ENCODE assay signal across 8 mouse cellular contexts in the genomic region with DNA sequence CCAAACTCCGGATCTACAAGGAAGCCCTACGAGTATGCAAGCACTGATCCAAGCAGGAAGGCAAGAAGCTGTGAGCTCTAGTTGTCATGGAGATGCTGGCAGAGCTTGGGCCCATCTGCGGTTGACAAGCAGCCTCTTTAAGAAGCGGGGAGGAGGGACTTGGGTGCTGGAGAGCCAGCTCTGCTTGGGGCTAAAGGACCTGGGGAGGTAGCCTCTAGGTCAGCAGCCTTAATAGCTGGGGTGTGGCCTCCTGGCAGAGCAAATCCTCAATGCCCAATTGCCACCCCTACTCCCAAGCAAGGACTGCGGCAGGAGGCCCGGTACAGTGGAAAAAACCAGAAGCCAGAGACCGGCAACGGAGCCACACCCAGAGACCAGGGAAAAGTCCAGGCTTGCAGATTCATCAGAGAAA. TPM values are rescaled to one million over a fixed set of nuclear protein-coding genes. Genes with fewer than 3 reads are reported as not detected.
DNase-seq lines count a peak whose midpoint lies in the region; ATAC-seq and TF ChIP-seq lines count a peak whose summit lies in the region.

No protein-coding gene starts in this region.

- no peak overlapping the region for H3K4me3 ChIP-seq in spleen, adult 2 months (ENCODE audit: extremely low read depth, insufficient read depth, insufficient read length)
- no peak overlapping the region for H3K4me3 ChIP-seq in embryonic facial prominence, embryonic 11.5 days (ENCODE audit: low read depth, low read length)
- H3K4me3 ChIP-seq in limb, embryonic 10.5 days, result no peak overlapping the region; the same call in 1 of the 2 replicates
- no peak overlapping the region for H3K4me3 ChIP-seq in midbrain, embryonic 11.5 days (ENCODE audit: low read depth, low read length)
- no peak overlapping the region for H3K4me3 ChIP-seq in stomach, embryonic 14.5 days (ENCODE audit: low read depth, low read length)

- 10% methylated on average over 8 of the region's 8 CpGs for WGBS in spleen, adult 2 months
- WGBS in embryonic facial prominence, embryonic 11.5 days, result 9% methylated on average over 8 of the region's 8 CpGs
- WGBS in limb, embryonic 10.5 days, result 5% methylated on average over 8 of the region's 8 CpGs
- WGBS in midbrain, embryonic 11.5 days, result 6% methylated on average over 8 of the region's 8 CpGs
- WGBS in stomach, embryonic 14.5 days, result 6% methylated on average over 8 of the region's 8 CpGs

- H3K9ac ChIP-seq in embryonic facial prominence, embryonic 11.5 days (replicated peaks; ENCODE audit: low read length), result no peak overlapping the region
- no peak overlapping the region for H3K9ac ChIP-seq in midbrain, embryonic 11.5 days (ENCODE audit: low read length)
- H3K9ac ChIP-seq in stomach, embryonic 14.5 days (replicated peaks; ENCODE audit: low read depth, low read length), result no peak overlapping the region

- no peak overlapping the region for H3K4me2 ChIP-seq in embryonic facial prominence, embryonic 11.5 days (ENCODE audit: low read depth, low read length)
- 0 out of 2 replicates have a peak overlapping the region, but pooled peaks have one; percentile 7 for H3K4me2 ChIP-seq in midbrain, embryonic 11.5 days
- H3K4me2 ChIP-seq in stomach, embryonic 14.5 days (replicated peaks; ENCODE audit: low read depth, low read length), result no peak overlapping the region; the same call in 1 of the 2 replicates

- H3K36me3 ChIP-seq in spleen, adult 2 months (ENCODE audit: control insufficient read depth, insufficient read depth, low read length), result no peaks in the 10 kb centered on the region
- H3K36me3 ChIP-seq in embryonic facial prominence, embryonic 11.5 days (replicated peaks; ENCODE audit: control insufficient read depth, insufficient read depth, low read depth, low read length), result no peaks in the 10 kb centered on the region
- H3K36me3 ChIP-seq in limb, embryonic 10.5 days, result no peaks in the 10 kb centered on the region
- H3K36me3 ChIP-seq in midbrain, embryonic 11.5 days (ENCODE audit: control insufficient read depth, insufficient read depth, low read length), result no peaks in the 10 kb centered on the region
- no peaks in the 10 kb centered on the region for H3K36me3 ChIP-seq in stomach, embryonic 14.5 days (ENCODE audit: control insufficient read depth, insufficient read depth, low read length)

- ATAC-seq in embryonic facial prominence, embryonic 11.5 days (replicated peaks; ENCODE audit: insufficient number of reproducible peaks, low FRiP score, low TSS enrichment, low read depth), result no peak
- peak; percentile 20; the same call in 1 of the 2 replicates for ATAC-seq in midbrain, embryonic 11.5 days (ENCODE audit: low FRiP score)
- peak; percentile 54 for ATAC-seq in stomach, embryonic 14.5 days (ENCODE audit: insufficient number of reproducible peaks, insufficient read depth, low FRiP score, low read depth)

- peak overlapping the region; percentile 36; the same call in 1 of the 2 replicates for H3K27ac ChIP-seq in spleen, adult 2 months (ENCODE audit: insufficient read depth, low read length)
- no peak overlapping the region for H3K27ac ChIP-seq in embryonic facial prominence, embryonic 11.5 days (replicated peaks; ENCODE audit: low read depth, low read length)
- H3K27ac ChIP-seq in limb, embryonic 10.5 days, result peak overlapping the region; percentile 53; the same call in 1 of the 2 replicates
- H3K27ac ChIP-seq in midbrain, embryonic 11.5 days (ENCODE audit: low read depth, low read length), result no peak overlapping the region
- H3K27ac ChIP-seq in stomach, embryonic 14.5 days (ENCODE audit: low read length), result peak overlapping the region; percentile 74; the same call in 1 of the 2 replicates

- peak in 1 of 2 experiments; percentile 28 for DNase-seq in spleen, adult 2 months (ENCODE audit: low read depth in 1 of 2, low spot score in 2 of 2)
- DNase-seq in spleen, postnatal 14 days (ENCODE audit: low spot score in 2 of 2), result no peak
- DNase-seq in embryonic facial prominence, embryonic 11.5 days (ENCODE audit: low spot score), result peak; percentile 39
- DNase-seq in heart, adult 18-20 months, result peak; percentile 78 to 90
- peak; percentile 81 for DNase-seq in kidney, adult 18-20 months
- DNase-seq in limb, embryonic 10.5 days (ENCODE audit: low spot score), result no peak
- DNase-seq in midbrain, embryonic 11.5 days (ENCODE audit: low spot score, missing footprints), result peak; percentile 90

- TF ChIP-seq CTCF in spleen, adult 2 months (IDR thresholded peaks at IDR 0.05; ENCODE audit: extremely low read depth, insufficient read depth, insufficient read length, insufficient replicate concordance), result no peak

- no peaks in the 10 kb centered on the region for H3K9me3 ChIP-seq in embryonic facial prominence, embryonic 11.5 days (replicated peaks; ENCODE audit: control insufficient read depth, low read length)
- no peaks in the 10 kb centered on the region for H3K9me3 ChIP-seq in limb, embryonic 10.5 days (replicated peaks)
- no peaks in the 10 kb centered on the region for H3K9me3 ChIP-seq in midbrain, embryonic 11.5 days (ENCODE audit: control insufficient read depth, low read length)
- no peaks in the 10 kb centered on the region for H3K9me3 ChIP-seq in stomach, embryonic 14.5 days (ENCODE audit: control insufficient read depth, low read depth, low read length)

- peaks cover 6% of the 10 kb centered on the region; the same call in 1 of the 2 replicates for H3K4me1 ChIP-seq in spleen, adult 2 months (ENCODE audit: control insufficient read depth, insufficient read depth, insufficient read length)
- H3K4me1 ChIP-seq in embryonic facial prominence, embryonic 11.5 days (ENCODE audit: control insufficient read depth, insufficient read depth, low read length), result peaks cover 2% of the 10 kb centered on the region
- H3K4me1 ChIP-seq in limb, embryonic 10.5 days, result peaks cover 22% of the 10 kb centered on the region
- H3K4me1 ChIP-seq in midbrain, embryonic 11.5 days (ENCODE audit: control insufficient read depth, insufficient read depth, low read length), result peaks cover 10% of the 10 kb centered on the region
- peaks cover 21% of the 10 kb centered on the region; the same call in 1 of the 2 replicates for H3K4me1 ChIP-seq in stomach, embryonic 14.5 days (ENCODE audit: control insufficient read depth, insufficient read depth, low read length)

- no peak for TF ChIP-seq POLR2A in spleen, adult 2 months (IDR thresholded peaks at IDR 0.05; ENCODE audit: low read depth, low read length)

- H3K27me3 ChIP-seq in spleen, adult 2 months (ENCODE audit: control insufficient read depth, insufficient read depth, low read length), result no peaks in the 10 kb centered on the region
- no peaks in the 10 kb centered on the region for H3K27me3 ChIP-seq in embryonic facial prominence, embryonic 11.5 days (ENCODE audit: control insufficient read depth, insufficient read depth, low read length)
- H3K27me3 ChIP-seq in limb, embryonic 10.5 days (ENCODE audit: low read depth, poor library complexity, severe bottlenecking), result peaks cover 36% of the 10 kb centered on the region
- no peaks in the 10 kb centered on the region for H3K27me3 ChIP-seq in midbrain, embryonic 11.5 days (ENCODE audit: control insufficient read depth, insufficient read depth, low read length)
- H3K27me3 ChIP-seq in stomach, embryonic 14.5 days (ENCODE audit: control insufficient read depth, insufficient read depth, low read length), result no peaks in the 10 kb centered on the region

RNA-seq across cellular contexts. Expression of a gene that starts 2.4 kb away (rescaled TPM):
- 165 and 196 TPM in 2 replicates for polyA plus RNA-seq in spleen, adult 2 months (2012; rRNA removed)
- 1,561 and 1,765 TPM in 2 replicates for polyA plus RNA-seq in embryonic facial prominence, embryonic 11.5 days (2014; fragmentation: Nextera tagmentation; extraction: Ambion mirVana)
- total RNA-seq in heart, adult 18-20 months (2021), result 100 to 1,000 TPM; 768 to 793 TPM
- 2,714 and 3,443 TPM in 2 replicates for polyA plus RNA-seq in limb, embryonic 10.5 days (2016; fragmentation: Nextera tagmentation; extraction: Ambion mirVana)
- 1,513 and 1,542 TPM in 2 replicates for polyA plus RNA-seq in midbrain, embryonic 11.5 days (2014; fragmentation: Nextera tagmentation; extraction: Ambion mirVana)
- polyA plus RNA-seq in stomach, embryonic 14.5 days (2014; fragmentation: Nextera tagmentation; extraction: Ambion mirVana), result 1,645 and 1,742 TPM in 2 replicates

RNA-seq across cellular contexts. Expression of a gene that starts 22.1 kb away (rescaled TPM):
- polyA plus RNA-seq in spleen, adult 2 months (2012; rRNA removed), result 0.09 TPM in 1 of 2 replicates, not detected in the other
- 0.26 TPM in 1 of 2 replicates, not detected in the other for polyA plus RNA-seq in embryonic facial prominence, embryonic 11.5 days (2014; fragmentation: Nextera tagmentation; extraction: Ambion mirVana)
- not detected for total RNA-seq in heart, adult 18-20 months (2021)
- 0.10 and 0.13 TPM in 2 replicates for polyA plus RNA-seq in limb, embryonic 10.5 days (2016; fragmentation: Nextera tagmentation; extraction: Ambion mirVana)
- polyA plus RNA-seq in midbrain, embryonic 11.5 days (2014; fragmentation: Nextera tagmentation; extraction: Ambion mirVana), result not detected in 2 replicates
- 0.24 TPM in 1 of 2 replicates, not detected in the other for polyA plus RNA-seq in stomach, embryonic 14.5 days (2014; fragmentation: Nextera tagmentation; extraction: Ambion mirVana)

RNA-seq across cellular contexts. Expression of a gene that starts 43.0 kb away (rescaled TPM):
- polyA plus RNA-seq in spleen, adult 2 months (2012; rRNA removed), result 4.7 and 5.4 TPM in 2 replicates
- 60.2 and 64.0 TPM in 2 replicates for polyA plus RNA-seq in embryonic facial prominence, embryonic 11.5 days (2014; fragmentation: Nextera tagmentation; extraction: Ambion mirVana)
- total RNA-seq in heart, adult 18-20 months (2021), result 10 to 100 TPM; 15.9 to 19.4 TPM
- polyA plus RNA-seq in limb, embryonic 10.5 days (2016; fragmentation: Nextera tagmentation; extraction: Ambion mirVana), result 50.2 and 52.4 TPM in 2 replicates
- 58.0 and 62.4 TPM in 2 replicates for polyA plus RNA-seq in midbrain, embryonic 11.5 days (2014; fragmentation: Nextera tagmentation; extraction: Ambion mirVana)
- polyA plus RNA-seq in stomach, embryonic 14.5 days (2014; fragmentation: Nextera tagmentation; extraction: Ambion mirVana), result 40.8 and 47.8 TPM in 2 replicates

RNA-seq across cellular contexts. Expression of a gene that starts 43.0 kb away (rescaled TPM):
- 16.6 and 20.3 TPM in 2 replicates for polyA plus RNA-seq in spleen, adult 2 months (2012; rRNA removed)
- polyA plus RNA-seq in embryonic facial prominence, embryonic 11.5 days (2014; fragmentation: Nextera tagmentation; extraction: Ambion mirVana), result 14.8 and 18.8 TPM in 2 replicates
- total RNA-seq in heart, adult 18-20 months (2021), result 10 to 100 TPM in 1 of 2 experiments, 1 to 10 TPM in 1; 7.7 to 11.6 TPM
- polyA plus RNA-seq in limb, embryonic 10.5 days (2016; fragmentation: Nextera tagmentation; extraction: Ambion mirVana), result 19.0 and 19.5 TPM in 2 replicates
- polyA plus RNA-seq in midbrain, embryonic 11.5 days (2014; fragmentation: Nextera tagmentation; extraction: Ambion mirVana), result 16.3 and 17.9 TPM in 2 replicates
- 23.6 and 24.3 TPM in 2 replicates for polyA plus RNA-seq in stomach, embryonic 14.5 days (2014; fragmentation: Nextera tagmentation; extraction: Ambion mirVana)

Comparison
In these comparisons a context has a peak if more than half of its experiments do, and no peak if none do; other contexts are left out.
1. DNase-seq: peak in embryonic facial prominence, embryonic 11.5 days (single experiment), heart, adult 18-20 months (2 of 2), kidney, adult 18-20 months (single experiment) and midbrain, embryonic 11.5 days (single experiment); none in spleen, postnatal 14 days (0 of 2) and limb, embryonic 10.5 days (single experiment).
2. H3K27ac ChIP-seq: peak in spleen, adult 2 months (single experiment), limb, embryonic 10.5 days (single experiment) and stomach, embryonic 14.5 days (single experiment); none in embryonic facial prominence, embryonic 11.5 days (single experiment) and midbrain, embryonic 11.5 days (single experiment).